Mouse (Mus musculus): ENCODE data around the gene Vmn1r78. TPM values are rescaled to one million over a fixed set of nuclear protein-coding genes. Genes with fewer than 3 reads are reported as not detected.
"Not testable (repeated sequence)": the region's sequence is repeated elsewhere in the genome, so short reads cannot be mapped to it uniquely, and the experiment has no call there.

The Vmn1r78 gene
- total RNA-seq (2014; rRNA removed) (not detected in 2 replicates), polyA plus RNA-seq (2015; fragmentation: Nextera tagmentation; extraction: Ambion mirVana) (not detected in 2 replicates)

GRCm38 (mm10) chr7:12149957-12150356, at the start of gene Vmn1r78:
Vmn1r78 (plus strand) TSS chr7:12150257.
- no peak for ATAC-seq
- WGBS: 57% methylated on average over 2 of the region's 2 CpGs
- H3K36me3 ChIP-seq (ENCODE audit: insufficient read depth, low read length): no peaks in the 10 kb centered on the region
- H3K4me2 ChIP-seq (ENCODE audit: low read depth, low read length): no peak within 1 kb of the TSS
- DNase-seq (ENCODE audit: low spot score): no peak
- no peak within 1 kb of the TSS for H3K4me3 ChIP-seq (ENCODE audit: low read length)
- no peak within 1 kb of the TSS for H3K27ac ChIP-seq
- H3K9ac ChIP-seq (replicated peaks; ENCODE audit: low read length): no peak within 1 kb of the TSS
- no peaks in the 10 kb centered on the region for H3K27me3 ChIP-seq (ENCODE audit: insufficient read depth, low read length)
- TF ChIP-seq CTCF (IDR thresholded peaks at IDR 0.05; ENCODE audit: low read depth): no peak
- H3K9me3 ChIP-seq (ENCODE audit: low read length): peaks cover 6% of the 10 kb centered on the region; the same call in 1 of the 2 replicates
- no peaks in the 10 kb centered on the region for H3K4me1 ChIP-seq (ENCODE audit: insufficient read depth, low read length)

DNA sequence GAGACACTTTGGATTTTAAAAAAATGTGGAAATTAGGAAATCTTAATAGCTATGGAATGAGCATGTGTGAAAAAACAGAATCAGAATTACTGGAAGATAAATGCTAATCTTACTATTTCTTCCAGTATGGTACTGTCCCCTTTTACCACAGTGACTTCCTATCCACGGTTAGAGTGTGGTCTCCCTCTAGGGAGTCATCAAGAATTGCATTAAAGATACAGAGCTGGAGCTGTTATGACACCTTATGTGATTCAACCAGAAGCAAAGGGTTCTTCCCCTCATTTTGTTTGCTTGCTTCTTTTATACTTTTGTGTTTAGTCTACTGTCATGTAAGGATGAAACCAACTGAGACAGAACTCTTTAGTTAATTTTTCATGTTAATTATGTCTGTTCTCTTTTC, 6.4 kb downstream of the Vmn1r78 start:
- H3K27ac ChIP-seq; H3K4me3 ChIP-seq (ENCODE audit: low read length); H3K9ac ChIP-seq (replicated peaks; ENCODE audit: low read length); H3K27me3 ChIP-seq (ENCODE audit: insufficient read depth, low read length); ATAC-seq; H3K4me2 ChIP-seq (ENCODE audit: low read depth, low read length); H3K36me3 ChIP-seq (ENCODE audit: insufficient read depth, low read length); H3K9me3 ChIP-seq (ENCODE audit: low read length); H3K4me1 ChIP-seq (ENCODE audit: insufficient read depth, low read length); DNase-seq (ENCODE audit: low spot score): not testable (repeated sequence)
- WGBS: 30% methylated on average over 1 of the region's 1 CpGs

GRCm38 (mm10) chr7:12170979-12171378, 20.9 kb downstream of the Vmn1r78 start, which contains the start of gene Vmn1r79:
Vmn1r79 (plus strand) TSS chr7:12171279.
- ATAC-seq; H3K4me1 ChIP-seq (ENCODE audit: insufficient read depth, low read length); H3K27me3 ChIP-seq (ENCODE audit: insufficient read depth, low read length): not testable (repeated sequence)

DNA sequence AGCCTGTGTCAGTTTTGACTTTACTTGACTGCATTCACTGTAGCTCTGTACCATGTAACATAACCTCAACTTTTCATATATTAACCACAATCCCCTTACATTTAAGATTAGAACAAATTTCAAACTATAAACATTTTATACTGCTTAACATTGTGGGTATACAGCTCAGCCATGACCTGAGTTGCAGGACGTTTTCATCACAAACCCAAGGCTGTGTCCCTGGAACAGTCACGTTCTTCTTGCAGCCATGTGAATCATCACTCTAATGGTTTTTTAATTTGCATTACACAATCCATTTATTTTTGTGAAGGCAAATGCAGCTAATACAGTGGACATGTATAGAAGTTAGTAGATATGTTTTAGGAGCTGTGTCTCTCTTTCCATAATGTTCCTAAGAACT, 22.9 kb downstream of the Vmn1r78 start:
- not testable (repeated sequence) for H3K4me2 ChIP-seq (ENCODE audit: low read depth, low read length); H3K4me1 ChIP-seq (ENCODE audit: insufficient read depth, low read length); H3K4me3 ChIP-seq (ENCODE audit: low read length); H3K27ac ChIP-seq; H3K27me3 ChIP-seq (ENCODE audit: insufficient read depth, low read length); H3K9me3 ChIP-seq (ENCODE audit: low read length); H3K36me3 ChIP-seq (ENCODE audit: insufficient read depth, low read length); ATAC-seq; DNase-seq (ENCODE audit: low spot score); H3K9ac ChIP-seq (replicated peaks; ENCODE audit: low read length)
- WGBS: 59% methylated on average over 2 of the region's 2 CpGs

More at GRCm38 (mm10) chr7:12170979-12171378, 20.9 kb downstream of the Vmn1r78 start, which contains the start of gene Vmn1r79:
- H3K27ac ChIP-seq; DNase-seq (ENCODE audit: low spot score); H3K4me2 ChIP-seq (ENCODE audit: low read depth, low read length); H3K4me3 ChIP-seq (ENCODE audit: low read length); H3K9me3 ChIP-seq (ENCODE audit: low read length); H3K9ac ChIP-seq (replicated peaks; ENCODE audit: low read length); H3K36me3 ChIP-seq (ENCODE audit: insufficient read depth, low read length): not testable (repeated sequence)

DNA sequence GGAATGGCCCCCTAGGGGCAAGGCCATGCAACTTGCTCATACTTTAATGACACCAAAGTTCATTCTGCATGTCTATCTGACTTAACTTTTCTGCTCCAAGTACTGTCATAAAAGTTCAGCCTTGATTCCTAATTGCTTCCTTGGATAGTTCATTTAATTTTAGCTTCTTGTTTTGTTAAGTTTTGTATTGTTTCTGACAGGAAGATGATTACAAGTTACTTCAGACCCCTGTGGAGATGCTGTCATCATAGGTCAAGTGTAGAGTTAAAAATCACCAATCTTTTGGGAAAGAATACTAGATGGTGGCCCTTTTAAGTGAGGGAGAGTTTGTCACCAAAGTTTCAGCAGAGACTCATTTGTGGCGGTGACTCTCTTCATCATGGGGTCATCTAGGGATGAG, 38.9 kb downstream of the Vmn1r78 start, which contains the start of gene Vmn1r80:
Vmn1r80 (plus strand) TSS at position 301 of the 400 bp plus-strand sequence.
- DNase-seq (ENCODE audit: low spot score) (no peak), ATAC-seq (no peak)
- H3K27ac ChIP-seq: no peak within 1 kb of the TSS
- WGBS: 84% methylated on average over 1 of the region's 1 CpGs
- no peaks in the 10 kb centered on the region for H3K27me3 ChIP-seq (ENCODE audit: insufficient read depth, low read length)
- TF ChIP-seq CTCF (IDR thresholded peaks at IDR 0.05; ENCODE audit: low read depth): no peak
- peaks cover 5% of the 10 kb centered on the region for H3K9me3 ChIP-seq (ENCODE audit: low read length)
- no peak within 1 kb of the TSS for H3K9ac ChIP-seq (replicated peaks; ENCODE audit: low read length)
- no peak within 1 kb of the TSS for H3K4me2 ChIP-seq (ENCODE audit: low read depth, low read length)
- no peaks in the 10 kb centered on the region for H3K4me1 ChIP-seq (ENCODE audit: insufficient read depth, low read length)
- no peak within 1 kb of the TSS for H3K4me3 ChIP-seq (ENCODE audit: low read length)
- H3K36me3 ChIP-seq (ENCODE audit: insufficient read depth, low read length): no peaks in the 10 kb centered on the region

DNA sequence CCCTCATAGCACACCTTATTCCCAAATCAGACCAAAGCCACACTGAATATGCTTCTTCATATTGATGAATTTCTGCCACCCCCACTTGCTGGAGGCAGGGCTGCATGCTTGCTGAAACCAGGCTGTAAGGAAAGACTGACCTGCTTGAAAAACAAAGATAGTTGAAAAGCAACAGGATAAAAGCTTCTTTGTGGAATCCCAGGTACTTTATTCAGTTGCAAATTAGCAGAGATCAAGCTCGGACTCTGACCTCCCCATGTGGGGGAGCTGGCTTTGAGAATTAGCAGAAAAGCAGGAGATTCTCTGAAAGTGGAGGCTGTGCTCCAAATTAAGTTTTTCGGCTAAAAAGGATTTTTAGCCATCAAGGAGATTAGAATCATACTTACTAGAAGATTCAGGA, 54.1 kb downstream of the Vmn1r78 start:
- TF ChIP-seq CTCF (IDR thresholded peaks at IDR 0.05; ENCODE audit: low read depth): no peak
- Histone ChIP-seq H3K4me1 (ENCODE audit: insufficient read depth, low read length) (no peaks in the 10 kb centered on the region), H3K4me3 (ENCODE audit: low read length) (no peak overlapping the region), H3K9me3 (ENCODE audit: low read length) (peaks cover 8% of the 10 kb centered on the region; the same call in 1 of the 2 replicates), H3K9ac (replicated peaks; ENCODE audit: low read length) (no peak overlapping the region), H3K27ac (no peak overlapping the region), H3K36me3 (ENCODE audit: insufficient read depth, low read length) (no peaks in the 10 kb centered on the region), H3K4me2 (ENCODE audit: low read depth, low read length) (no peak overlapping the region), H3K27me3 (ENCODE audit: insufficient read depth, low read length) (no peaks in the 10 kb centered on the region)
- no peak for ATAC-seq
- DNase-seq (ENCODE audit: low spot score): no peak
- WGBS: 42% methylated on average over 2 of the region's 2 CpGs

Other genes starting within 250 kb of the Vmn1r78 start
- not detected in 2 replicates for gene Vmn1r76, start 212.0 kb upstream of the Vmn1r78 start, total RNA-seq (2014; rRNA removed)
- not detected in 2 replicates for gene Vmn1r76, start 212.0 kb upstream of the Vmn1r78 start, polyA plus RNA-seq (2015; fragmentation: Nextera tagmentation; extraction: Ambion mirVana)
- not detected in 2 replicates for gene Vmn1r77, start 113.5 kb upstream of the Vmn1r78 start, total RNA-seq (2014; rRNA removed)
- gene Vmn1r77, start 113.5 kb upstream of the Vmn1r78 start, polyA plus RNA-seq (2015; fragmentation: Nextera tagmentation; extraction: Ambion mirVana): not detected in 2 replicates
- gene Vmn1r79, start 21.0 kb downstream of the Vmn1r78 start, total RNA-seq (2014; rRNA removed): not detected in 2 replicates
- not detected in 2 replicates for gene Vmn1r79, start 21.0 kb downstream of the Vmn1r78 start, polyA plus RNA-seq (2015; fragmentation: Nextera tagmentation; extraction: Ambion mirVana)
- not detected in 2 replicates for gene Vmn1r80, start 39.0 kb downstream of the Vmn1r78 start, total RNA-seq (2014; rRNA removed)
- gene Vmn1r80, start 39.0 kb downstream of the Vmn1r78 start, polyA plus RNA-seq (2015; fragmentation: Nextera tagmentation; extraction: Ambion mirVana): not detected in 2 replicates
- not detected in 2 replicates for gene Vmn1r81, start 118.0 kb downstream of the Vmn1r78 start, total RNA-seq (2014; rRNA removed)
- gene Vmn1r81, start 118.0 kb downstream of the Vmn1r78 start, polyA plus RNA-seq (2015; fragmentation: Nextera tagmentation; extraction: Ambion mirVana): not detected in 2 replicates
- not detected in 2 replicates for gene Vmn1r82, start 150.2 kb downstream of the Vmn1r78 start, total RNA-seq (2014; rRNA removed)
- gene Vmn1r82, start 150.2 kb downstream of the Vmn1r78 start, polyA plus RNA-seq (2015; fragmentation: Nextera tagmentation; extraction: Ambion mirVana): not detected in 2 replicates
- not detected in 2 replicates for gene Vmn1r83, start 179.2 kb downstream of the Vmn1r78 start, total RNA-seq (2014; rRNA removed)
- gene Vmn1r83, start 179.2 kb downstream of the Vmn1r78 start, polyA plus RNA-seq (2015; fragmentation: Nextera tagmentation; extraction: Ambion mirVana): not detected in 2 replicates
- gene Vmn1r84, start 219.0 kb downstream of the Vmn1r78 start, total RNA-seq (2014; rRNA removed): not detected in 2 replicates
- not detected in 2 replicates for gene Vmn1r84, start 219.0 kb downstream of the Vmn1r78 start, polyA plus RNA-seq (2015; fragmentation: Nextera tagmentation; extraction: Ambion mirVana)

Data from hindbrain, postnatal 0 days (tissue).